Mouse (Mus musculus): ENCODE results near the gene Gcnt4.
"Not testable (repeated sequence)": the region's sequence is repeated elsewhere in the genome, so short reads cannot be mapped to it uniquely, and the experiment has no call there.

DNA sequence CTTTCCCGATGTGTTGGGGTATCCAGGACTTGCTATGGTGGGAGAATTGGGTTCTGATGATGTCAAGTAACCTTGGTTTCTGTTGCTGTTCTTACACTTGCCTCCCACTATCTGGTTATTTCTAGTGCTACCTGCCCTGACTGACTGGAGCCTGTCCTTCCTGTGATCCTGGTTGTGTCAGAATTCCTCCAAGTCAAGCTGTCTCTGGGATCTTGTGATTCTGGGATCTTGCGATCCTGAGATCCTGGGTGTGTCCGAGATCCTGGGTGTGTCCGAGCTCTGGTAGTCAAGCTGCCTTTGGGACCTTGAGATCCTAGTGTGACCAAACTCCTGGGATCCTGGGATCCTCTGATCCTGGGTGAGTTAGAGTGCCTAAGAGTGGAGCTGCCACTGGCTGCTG, 1.4 kb upstream of the Gcnt4 start:
- not testable (repeated sequence) for TF ChIP-seq CTCF (IDR thresholded peaks at IDR 0.05; ENCODE audit: low read depth, low read length); EP300 (IDR thresholded peaks at IDR 0.05; ENCODE audit: insufficient read depth, low read depth, low read length)

Measured in ES-Bruce4 (cell line).